Mouse (Mus musculus) kidney, postnatal 25 days (tissue): ENCODE results near the gene Prf1.

Source experiments
- DNase-seq, 2 experiments: peaks; one replicate each; pipeline ENCODE4 v3.0.0; 2021; ENCODE audit warnings: mixed read lengths in 2 of 2

The Prf1 gene

GRCm38 (mm10) chr10:61297477-61297876, at the start of gene Prf1:
TSS of gene Prf1 (plus strand) at chr10:61297833.
- DNase-seq = no peak

GRCm38 (mm10) chr10:61248596-61249114, 49.0 kb upstream of the Prf1 start:
- no peak for DNase-seq

- no peak for DNase-seq
These were observed 47.7 kb upstream of the Prf1 start for GRCm38 (mm10) chr10:61249951-61250350.

GRCm38 (mm10) chr10:61254761-61255160, 42.9 kb upstream of the Prf1 start:
- DNase-seq = no peak

- no peak for DNase-seq
These were observed 42.4 kb upstream of the Prf1 start for GRCm38 (mm10) chr10:61255190-61255589.

- no peak for DNase-seq
These were observed 41.0 kb upstream of the Prf1 start for GRCm38 (mm10) chr10:61256665-61257064.

- no peak for DNase-seq
These were observed 39.5 kb upstream of the Prf1 start for GRCm38 (mm10) chr10:61258131-61258530.

- no peak for DNase-seq
These were observed 36.1 kb upstream of the Prf1 start for GRCm38 (mm10) chr10:61261229-61262156.

- DNase-seq = no peak
These were observed 34.0 kb upstream of the Prf1 start for GRCm38 (mm10) chr10:61263606-61264005.

GRCm38 (mm10) chr10:61267378-61267777, 30.3 kb upstream of the Prf1 start:
- DNase-seq = no peak

- DNase-seq = peak in 1 of 2 experiments; percentile 10
These were observed 25.5 kb upstream of the Prf1 start for GRCm38 (mm10) chr10:61272089-61272626.

- no peak for DNase-seq
These were observed 25.0 kb upstream of the Prf1 start for GRCm38 (mm10) chr10:61272631-61273030.

- peak; percentile 29 to 57 for DNase-seq
These were observed 24.4 kb upstream of the Prf1 start, which contains the start of gene Adamts14 for GRCm38 (mm10) chr10:61273081-61273843. TSS of gene Adamts14 (minus strand) at chr10:61273438.

- peak in 1 of 2 experiments; percentile 53 for DNase-seq
These were observed 23.8 kb upstream of the Prf1 start for GRCm38 (mm10) chr10:61273844-61274215.

- peak in 1 of 2 experiments; percentile 24 for DNase-seq
These were observed 23.1 kb upstream of the Prf1 start for GRCm38 (mm10) chr10:61274532-61274931.

GRCm38 (mm10) chr10:61275669-61276110, 21.9 kb upstream of the Prf1 start:
- peak; percentile 55 to 56 for DNase-seq

- no peak for DNase-seq
These were observed 20.6 kb upstream of the Prf1 start for GRCm38 (mm10) chr10:61277051-61277450.

GRCm38 (mm10) chr10:61277918-61278674, 19.5 kb upstream of the Prf1 start:
- DNase-seq = peak; percentile 66 to 83

GRCm38 (mm10) chr10:61281115-61281514, 16.5 kb upstream of the Prf1 start:
- no peak for DNase-seq

- no peak for DNase-seq
These were observed 13.3 kb upstream of the Prf1 start for GRCm38 (mm10) chr10:61284309-61284708.

- DNase-seq = peak; percentile 46 to 74
These were observed 12.4 kb upstream of the Prf1 start for GRCm38 (mm10) chr10:61285271-61285670.

- no peak for DNase-seq
These were observed 11.4 kb upstream of the Prf1 start for GRCm38 (mm10) chr10:61286246-61286645.
